Mouse (Mus musculus): ENCODE results near the gene Sp2. TPM values are rescaled to one million over a fixed set of nuclear protein-coding genes. Genes with fewer than 3 reads are reported as not detected.

The Sp2 gene
- total and polyA plus RNA-seq, 2 experiments from 2014 or later, result 7.3 to 14.4 TPM

DNA sequence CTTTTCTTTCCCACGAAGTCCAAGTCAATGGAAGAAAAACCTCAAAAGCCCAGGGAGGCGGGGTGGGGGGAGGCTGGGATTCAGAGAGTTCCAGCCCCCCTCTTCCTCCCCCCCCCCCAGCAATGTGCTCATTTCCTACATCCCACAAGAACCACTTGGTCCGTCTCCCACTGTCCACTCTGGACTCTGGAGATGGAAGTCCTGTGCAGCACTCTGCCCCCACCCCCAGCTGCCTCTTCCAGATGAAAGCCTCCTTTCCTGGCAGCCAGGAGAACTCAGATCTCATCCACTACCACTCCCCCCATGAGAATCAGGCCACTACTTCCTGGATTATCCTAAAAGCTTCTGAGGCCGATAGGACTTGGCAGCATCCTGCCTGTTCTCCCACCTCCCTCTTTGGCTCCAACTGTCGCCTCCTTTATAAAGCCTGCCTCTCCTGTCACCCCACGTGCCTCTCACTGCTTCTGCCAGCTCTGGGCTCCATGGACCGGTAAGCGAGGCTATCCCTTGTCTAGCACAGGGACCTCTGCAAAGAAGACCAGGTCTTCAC lies 30.4 kb upstream of the Sp2 start, which contains the start of gene Sp6:
Sp6 (plus strand) TSS at position 274 of the 550 bp plus-strand sequence.
- TF ChIP-seq CTCF (IDR thresholded peaks at IDR 0.05; ENCODE audit: low read depth), result no peak
- Histone ChIP-seq H3K27ac (no peak within 1 kb of the TSS), H3K27me3 (ENCODE audit: insufficient read depth, low read length) (peaks cover 25% of the 10 kb centered on the region), H3K4me2 (ENCODE audit: low read depth, low read length) (no peak within 1 kb of the TSS), H3K9me3 (ENCODE audit: low read length) (no peaks in the 10 kb centered on the region), H3K4me1 (ENCODE audit: insufficient read depth, low read length) (no peaks in the 10 kb centered on the region), H3K4me3 (ENCODE audit: low read length) (no peak within 1 kb of the TSS), H3K36me3 (ENCODE audit: insufficient read depth, low read length) (no peaks in the 10 kb centered on the region), H3K9ac (replicated peaks; ENCODE audit: low read length) (no peak within 1 kb of the TSS)
- 23% methylated on average over 8 of the region's 8 CpGs for WGBS
- DNase-seq (ENCODE audit: low spot score) (peak; percentile 45), ATAC-seq (peak; percentile 40)

DNA sequence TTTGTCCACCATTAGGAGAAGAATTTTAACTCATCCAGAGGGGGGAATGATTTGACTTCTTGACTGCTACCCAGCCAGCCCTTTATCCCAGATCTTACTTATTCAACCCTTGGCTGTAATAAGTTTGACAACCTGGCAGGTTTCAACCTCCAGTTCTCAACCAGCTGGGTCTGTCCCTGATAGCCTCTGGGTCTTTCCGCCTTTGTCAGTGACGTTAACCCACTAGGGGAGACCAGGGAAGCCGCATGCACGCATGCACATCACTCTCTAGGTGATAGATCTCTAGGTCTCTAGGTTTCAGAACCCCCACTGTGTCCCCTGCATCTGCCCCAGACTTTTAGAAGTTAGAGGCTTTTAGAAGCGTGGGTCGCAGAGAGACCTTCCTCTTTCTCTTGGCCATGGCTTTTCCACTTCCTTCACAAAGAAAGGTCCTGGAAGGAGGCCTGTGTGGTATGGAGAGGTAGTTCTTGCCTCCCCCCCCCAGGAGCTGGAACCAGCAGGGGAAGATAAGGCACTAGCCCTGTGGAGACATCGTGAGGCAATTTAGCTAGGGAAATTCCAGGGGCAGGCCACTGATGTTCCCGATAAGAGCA lies 26.5 kb upstream of the Sp2 start:
- no peaks in the 10 kb centered on the region for H3K9me3 ChIP-seq (ENCODE audit: low read length)
- no peaks in the 10 kb centered on the region for H3K36me3 ChIP-seq (ENCODE audit: insufficient read depth, low read length)
- H3K4me1 ChIP-seq (ENCODE audit: insufficient read depth, low read length), result no peaks in the 10 kb centered on the region
- no peak overlapping the region for H3K27ac ChIP-seq
- ATAC-seq, result no peak
- H3K27me3 ChIP-seq (ENCODE audit: insufficient read depth, low read length), result peaks cover 8% of the 10 kb centered on the region
- H3K4me3 ChIP-seq (ENCODE audit: low read length), result no peak overlapping the region
- H3K9ac ChIP-seq (replicated peaks; ENCODE audit: low read length), result no peak overlapping the region
- WGBS, result 61% methylated on average over 8 of the region's 8 CpGs
- DNase-seq (ENCODE audit: low spot score), result no peak
- no peak overlapping the region for H3K4me2 ChIP-seq (ENCODE audit: low read depth, low read length)
- TF ChIP-seq CTCF (IDR thresholded peaks at IDR 0.05; ENCODE audit: low read depth), result no peak

DNA sequence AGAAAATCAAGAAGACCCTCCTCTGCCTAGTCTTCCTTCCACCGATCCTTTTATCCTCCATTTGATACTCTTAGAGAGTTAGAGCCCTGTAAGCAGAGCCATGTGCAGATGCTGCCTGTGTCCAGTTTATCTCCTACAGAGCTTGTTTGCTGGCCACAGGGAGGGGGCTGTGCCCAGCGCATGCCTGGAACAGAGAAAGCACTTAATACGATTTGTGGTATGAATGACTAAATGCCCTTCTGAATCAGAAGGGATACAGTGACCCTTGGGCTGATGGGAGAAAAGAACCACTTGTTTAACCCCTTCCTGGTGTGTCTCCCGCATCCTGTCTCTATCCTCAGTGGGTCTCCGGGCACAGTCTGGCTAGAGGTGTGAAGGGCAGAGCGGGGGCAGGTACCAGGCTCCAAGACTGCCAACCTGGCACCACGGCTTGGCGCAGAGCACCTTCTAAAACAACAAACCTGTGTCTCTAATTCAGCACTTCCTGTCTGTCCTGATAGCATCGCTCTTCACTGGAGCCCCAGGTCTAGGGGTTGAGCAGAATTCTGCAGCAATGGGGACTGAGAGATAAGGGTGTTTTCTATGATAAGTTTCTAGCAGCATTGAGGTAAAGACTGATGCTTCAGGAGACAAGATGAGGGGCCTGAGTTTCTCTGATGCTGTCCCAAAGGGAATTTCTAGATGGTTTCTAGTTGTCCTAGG lies 24.5 kb upstream of the Sp2 start:
- Histone ChIP-seq H3K27ac (no peak overlapping the region), H3K4me1 (ENCODE audit: insufficient read depth, low read length) (no peaks in the 10 kb centered on the region), H3K4me2 (ENCODE audit: low read depth, low read length) (no peak overlapping the region), H3K9ac (replicated peaks; ENCODE audit: low read length) (no peak overlapping the region), H3K9me3 (ENCODE audit: low read length) (no peaks in the 10 kb centered on the region), H3K4me3 (ENCODE audit: low read length) (no peak overlapping the region), H3K27me3 (ENCODE audit: insufficient read depth, low read length) (peaks cover 7% of the 10 kb centered on the region; the same call in 1 of the 2 replicates), H3K36me3 (ENCODE audit: insufficient read depth, low read length) (no peaks in the 10 kb centered on the region)
- no peak for TF ChIP-seq CTCF (IDR thresholded peaks at IDR 0.05; ENCODE audit: low read depth)
- no peak for ATAC-seq
- no peak for DNase-seq (ENCODE audit: low spot score)
- WGBS, result 75% methylated on average over 9 of the region's 9 CpGs

DNA sequence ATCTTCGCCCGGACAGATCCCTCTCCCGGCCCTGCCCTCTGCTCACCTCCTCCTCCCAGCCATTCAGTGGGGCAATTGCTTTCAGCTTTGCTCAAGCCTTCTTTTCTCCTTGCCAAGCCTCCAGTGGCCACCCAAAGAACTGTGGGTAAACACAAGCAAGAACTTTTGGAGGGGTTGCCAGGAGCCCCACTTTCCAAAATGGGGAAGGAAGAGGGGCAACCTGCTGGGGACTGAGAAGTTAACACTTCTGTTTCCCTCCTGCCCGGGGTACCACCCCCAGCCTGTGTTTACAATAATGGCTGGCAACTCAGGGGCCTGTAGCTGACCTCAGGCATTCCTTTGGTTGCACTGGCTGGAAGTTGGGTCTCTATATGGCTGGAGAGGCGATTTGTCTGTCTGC lies 20.4 kb upstream of the Sp2 start:
- ATAC-seq (no peak), DNase-seq (ENCODE audit: low spot score) (no peak)
- no peaks in the 10 kb centered on the region for H3K4me1 ChIP-seq (ENCODE audit: insufficient read depth, low read length)
- WGBS, result 35% methylated on average over 5 of the region's 5 CpGs
- H3K27ac ChIP-seq, result no peak overlapping the region
- no peak overlapping the region for H3K4me3 ChIP-seq (ENCODE audit: low read length)
- H3K27me3 ChIP-seq (ENCODE audit: insufficient read depth, low read length), result peaks cover 7% of the 10 kb centered on the region; the same call in 1 of the 2 replicates
- no peak overlapping the region for H3K4me2 ChIP-seq (ENCODE audit: low read depth, low read length)
- TF ChIP-seq CTCF (IDR thresholded peaks at IDR 0.05; ENCODE audit: low read depth), result no peak
- H3K36me3 ChIP-seq (ENCODE audit: insufficient read depth, low read length), result no peaks in the 10 kb centered on the region
- no peak overlapping the region for H3K9ac ChIP-seq (replicated peaks; ENCODE audit: low read length)
- no peaks in the 10 kb centered on the region for H3K9me3 ChIP-seq (ENCODE audit: low read length)

DNA sequence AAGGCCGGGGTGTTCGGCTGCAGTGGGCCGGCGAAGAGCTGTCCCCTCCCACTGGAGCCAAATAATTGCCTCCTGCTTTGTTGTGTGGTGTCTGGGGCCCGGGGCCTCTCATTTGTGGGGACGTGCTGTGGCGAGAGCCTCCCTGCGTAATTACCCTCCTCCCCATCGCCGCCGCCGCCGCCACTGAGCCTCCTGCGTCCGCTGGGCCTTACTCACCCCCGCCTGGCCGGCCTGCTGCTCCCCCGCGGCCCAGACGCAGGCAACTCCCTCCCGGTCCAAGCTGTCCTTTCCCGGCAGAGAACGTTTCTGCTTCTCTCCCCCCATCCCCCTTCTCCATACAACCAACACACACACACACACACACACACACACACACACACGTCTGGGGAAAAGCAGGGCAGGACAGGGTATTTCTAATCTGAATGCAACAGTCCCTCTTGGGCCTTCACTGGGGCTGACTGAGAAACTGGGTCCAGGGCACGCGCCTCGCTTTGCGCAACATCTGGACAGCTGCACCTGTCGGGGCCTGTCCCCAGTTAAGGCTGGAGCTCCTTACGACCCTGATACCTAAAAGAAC lies 14.7 kb upstream of the Sp2 start:
- WGBS, result 4% methylated on average over 26 of the region's 30 CpGs
- H3K4me1 ChIP-seq (ENCODE audit: insufficient read depth, low read length), result no peaks in the 10 kb centered on the region

DNA sequence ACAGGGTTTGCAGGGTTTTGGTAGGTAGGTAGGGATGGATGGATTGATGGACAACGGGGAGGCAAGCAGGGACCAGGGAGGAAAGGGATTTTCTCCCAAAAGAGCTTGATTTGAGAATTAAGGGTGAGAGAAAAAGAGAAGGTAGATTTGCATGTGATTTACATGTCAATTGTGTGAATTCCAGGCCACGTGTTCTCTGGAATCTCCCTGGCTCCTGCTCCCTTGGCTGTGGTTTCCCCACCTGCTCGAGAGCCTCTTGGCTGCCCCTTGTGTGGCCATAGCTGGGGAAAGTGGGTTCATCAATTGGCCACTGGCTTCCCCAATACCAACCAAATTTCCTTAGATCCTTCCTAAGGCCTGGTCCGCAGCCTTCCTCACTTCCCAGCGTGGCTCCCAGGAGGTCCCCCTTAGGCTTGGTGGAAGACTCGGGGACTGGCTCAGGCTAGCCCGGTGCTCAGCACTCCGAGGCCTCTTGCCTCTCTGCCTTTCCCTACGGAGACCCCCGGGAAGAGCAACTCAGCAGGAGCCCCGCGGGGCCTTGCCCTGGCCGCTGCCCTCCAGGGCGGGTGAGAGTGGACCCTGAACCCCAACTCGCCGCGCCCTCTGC lies 14.1 kb upstream of the Sp2 start:
- WGBS, result 12% methylated on average over 17 of the region's 17 CpGs
- Histone ChIP-seq H3K4me2 (ENCODE audit: low read depth, low read length) (peak overlapping the region; percentile 54), H3K4me1 (ENCODE audit: insufficient read depth, low read length) (no peaks in the 10 kb centered on the region), H3K9ac (replicated peaks; ENCODE audit: low read length) (peak overlapping the region; percentile 37), H3K27me3 (ENCODE audit: insufficient read depth, low read length) (no peaks in the 10 kb centered on the region), H3K9me3 (ENCODE audit: low read length) (no peaks in the 10 kb centered on the region), H3K27ac (no peak overlapping the region), H3K36me3 (ENCODE audit: insufficient read depth, low read length) (no peaks in the 10 kb centered on the region), H3K4me3 (ENCODE audit: low read length) (peak overlapping the region; percentile 14)
- DNase-seq (ENCODE audit: low spot score) (no peak), ATAC-seq (peak; percentile 24; the same call in 1 of the 2 replicates)
- no peak for TF ChIP-seq CTCF (IDR thresholded peaks at IDR 0.05; ENCODE audit: low read depth)

More for the DNA sequence above, 14.7 kb upstream of the Sp2 start:
- no peaks in the 10 kb centered on the region for H3K27me3 ChIP-seq (ENCODE audit: insufficient read depth, low read length)
- peak; percentile 40; the same call in 1 of the 2 replicates for ATAC-seq
- peak overlapping the region; percentile 37 for H3K9ac ChIP-seq (replicated peaks; ENCODE audit: low read length)
- TF ChIP-seq CTCF (IDR thresholded peaks at IDR 0.05; ENCODE audit: low read depth), result no peak
- no peak for DNase-seq (ENCODE audit: low spot score)
- H3K36me3 ChIP-seq (ENCODE audit: insufficient read depth, low read length), result no peaks in the 10 kb centered on the region
- no peaks in the 10 kb centered on the region for H3K9me3 ChIP-seq (ENCODE audit: low read length)
- H3K27ac ChIP-seq, result no peak overlapping the region
- peak overlapping the region; percentile 14 for H3K4me3 ChIP-seq (ENCODE audit: low read length)
- peak overlapping the region; percentile 54 for H3K4me2 ChIP-seq (ENCODE audit: low read depth, low read length)

All from hindbrain, postnatal 0 days (tissue).